Mouse (Mus musculus): Measurements from ENCODE around the gene Foxo6.

- TF ChIP-seq CTCF (IDR thresholded peaks at IDR 0.05; ENCODE audit: low read depth, low read length) (no peak), GATA1 (IDR thresholded peaks at IDR 0.05; ENCODE audit: borderline replicate concordance, low read length) (no peak), POLR2AphosphoS5 (IDR thresholded peaks at IDR 0.05; ENCODE audit: insufficient replicate concordance, low read depth, low read length) (no peak), TAL1 (conservative IDR thresholded peaks at IDR 0.05; ENCODE audit: low read depth, low read length) (no peak)
These were observed 6.1 kb downstream of the Foxo6 start for GRCm38 (mm10) chr4:120281011-120281410.
